Mouse (Mus musculus): ENCODE measurements around the gene Inpp5a. TPM values are rescaled to one million over a fixed set of nuclear protein-coding genes. Genes with fewer than 3 reads are reported as not detected.

The Inpp5a gene
- total RNA-seq, 2 experiments from 2014 or later: 77.2 to 95.0 TPM

DNA sequence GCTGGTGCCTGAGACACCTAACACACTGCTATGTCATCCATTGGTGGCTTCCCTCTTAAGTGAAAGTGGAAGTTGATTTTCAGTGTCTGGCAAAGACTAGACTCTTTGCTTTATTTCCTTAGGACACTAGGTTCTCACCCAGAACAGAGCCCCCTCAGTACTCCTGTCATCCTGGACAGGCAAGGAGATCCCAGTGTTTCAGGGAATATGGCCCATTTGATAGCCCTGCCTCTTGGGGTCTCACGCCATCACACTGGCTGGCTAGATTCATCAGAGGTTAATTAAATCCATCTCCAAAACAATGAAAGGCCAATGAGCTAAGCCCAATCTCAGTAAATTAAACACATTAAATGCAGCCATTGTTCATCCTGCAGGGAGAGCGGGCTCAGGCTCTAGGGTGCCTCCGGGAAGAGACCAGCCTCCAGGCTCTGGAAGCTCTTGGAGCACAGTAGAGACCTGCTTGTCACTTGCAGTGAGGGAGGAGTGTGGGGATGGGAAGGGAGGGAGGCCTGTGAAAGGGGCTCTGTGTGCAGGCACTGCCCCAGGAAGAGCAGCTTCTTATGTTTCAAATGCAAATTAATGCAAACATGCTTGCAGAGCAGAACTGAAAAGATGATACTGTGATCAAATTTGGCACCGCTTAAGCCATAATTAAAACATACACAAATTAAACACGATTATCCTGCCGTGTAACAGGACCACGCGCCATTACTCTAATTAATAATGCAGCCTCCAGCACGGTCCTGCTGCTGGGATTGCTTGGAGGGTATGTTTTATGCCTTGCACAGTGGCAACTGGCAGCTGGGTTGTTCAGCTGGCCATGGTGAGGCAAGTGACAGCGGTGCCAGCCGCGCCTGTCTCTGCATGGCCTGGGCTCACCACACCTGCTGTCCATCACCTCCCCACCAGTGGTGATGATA lies 156.1 kb downstream of the Inpp5a start:
- intact Hi-C loops (cut with DNase I): no loop called here
- no peak for TF ChIP-seq CTCF (IDR thresholded peaks at IDR 0.05)
- DNase-seq: no peak
- Histone ChIP-seq H3K27ac (no peak overlapping the region), H3K4me3 (no peak overlapping the region)

DNA sequence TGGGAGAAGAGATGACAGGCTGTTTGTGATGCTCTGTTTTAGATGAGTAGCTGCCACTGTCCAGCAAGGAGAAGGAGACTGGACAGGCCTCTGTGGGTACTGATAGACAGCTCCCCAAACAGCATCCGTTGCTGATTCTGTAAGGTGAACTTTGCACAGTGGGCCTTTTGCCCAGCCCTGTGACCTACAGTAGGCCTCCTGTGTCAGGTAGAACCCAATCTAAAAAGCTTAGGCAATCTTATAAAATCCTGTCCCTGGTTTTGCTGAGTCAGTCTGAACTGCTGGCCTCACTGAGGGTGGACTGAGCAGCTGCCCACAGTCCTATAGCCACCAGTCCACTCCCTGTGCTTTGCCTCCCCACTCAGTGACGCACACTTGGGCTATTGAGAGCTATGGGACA lies 158.4 kb downstream of the Inpp5a start:
- intact Hi-C loops (cut with DNase I): no loop called here
- TF ChIP-seq CTCF (IDR thresholded peaks at IDR 0.05): no peak
- no peak for DNase-seq
- H3K4me3 ChIP-seq: no peak overlapping the region
- no peak overlapping the region for H3K27ac ChIP-seq

GRCm38 (mm10) chr7:139550086-139550783 lies 161.3 kb downstream of the Inpp5a start:
- Histone ChIP-seq H3K27ac (no peak overlapping the region), H3K4me3 (no peak overlapping the region)
- intact Hi-C loops (cut with DNase I): no loop called here
- TF ChIP-seq CTCF (IDR thresholded peaks at IDR 0.05): no peak
- DNase-seq: no peak

DNA sequence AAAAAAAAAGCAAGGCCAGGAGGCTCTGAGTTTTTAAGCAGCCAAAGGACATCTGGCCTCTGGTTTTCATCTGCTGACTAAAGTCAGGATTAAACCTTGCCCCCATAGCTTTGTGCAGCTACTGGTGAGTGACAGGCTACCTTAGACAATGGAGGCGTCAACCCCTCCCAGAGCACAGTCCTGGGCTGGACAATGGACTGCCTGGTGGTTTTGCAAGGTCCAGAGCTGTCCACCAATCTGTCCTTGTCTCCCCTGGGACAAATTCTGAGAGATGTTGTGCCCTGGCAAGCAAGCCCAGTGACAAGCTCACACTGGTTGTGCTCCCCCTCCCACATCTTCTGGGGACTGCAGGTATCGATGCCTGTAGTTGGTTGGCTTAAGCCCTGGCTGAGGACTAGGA lies 162.6 kb downstream of the Inpp5a start:
- DNase-seq: no peak
- H3K4me3 ChIP-seq: no peak overlapping the region
- intact Hi-C loops (cut with DNase I): no loop called here

DNA sequence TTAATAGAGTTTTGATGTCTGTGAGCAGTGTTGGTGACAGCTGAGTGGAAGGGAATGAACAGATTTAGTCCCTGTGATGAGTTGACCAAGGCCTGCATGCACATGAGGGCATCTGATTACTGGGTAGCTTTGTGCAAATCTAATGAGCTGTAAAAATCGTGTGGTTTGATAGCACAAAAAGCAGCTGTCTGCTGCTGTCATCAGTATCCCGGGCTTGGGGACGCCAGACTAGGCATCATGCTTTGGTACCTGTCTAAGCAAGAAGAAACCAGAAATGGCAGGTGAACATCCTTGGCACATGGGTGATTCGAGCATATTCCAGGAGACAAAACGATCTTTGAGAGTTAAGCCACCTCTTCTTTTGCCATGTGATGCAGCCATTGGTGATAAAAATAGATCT lies 167.4 kb downstream of the Inpp5a start:
- DNase-seq: no peak
- H3K27ac ChIP-seq: no peak overlapping the region
- H3K4me3 ChIP-seq: no peak overlapping the region
- no peak for TF ChIP-seq CTCF (IDR thresholded peaks at IDR 0.05)
- intact Hi-C loops (cut with DNase I): no loop called here

More for the DNA sequence above, 162.6 kb downstream of the Inpp5a start:
- TF ChIP-seq CTCF (IDR thresholded peaks at IDR 0.05): no peak
- H3K27ac ChIP-seq: no peak overlapping the region

DNA sequence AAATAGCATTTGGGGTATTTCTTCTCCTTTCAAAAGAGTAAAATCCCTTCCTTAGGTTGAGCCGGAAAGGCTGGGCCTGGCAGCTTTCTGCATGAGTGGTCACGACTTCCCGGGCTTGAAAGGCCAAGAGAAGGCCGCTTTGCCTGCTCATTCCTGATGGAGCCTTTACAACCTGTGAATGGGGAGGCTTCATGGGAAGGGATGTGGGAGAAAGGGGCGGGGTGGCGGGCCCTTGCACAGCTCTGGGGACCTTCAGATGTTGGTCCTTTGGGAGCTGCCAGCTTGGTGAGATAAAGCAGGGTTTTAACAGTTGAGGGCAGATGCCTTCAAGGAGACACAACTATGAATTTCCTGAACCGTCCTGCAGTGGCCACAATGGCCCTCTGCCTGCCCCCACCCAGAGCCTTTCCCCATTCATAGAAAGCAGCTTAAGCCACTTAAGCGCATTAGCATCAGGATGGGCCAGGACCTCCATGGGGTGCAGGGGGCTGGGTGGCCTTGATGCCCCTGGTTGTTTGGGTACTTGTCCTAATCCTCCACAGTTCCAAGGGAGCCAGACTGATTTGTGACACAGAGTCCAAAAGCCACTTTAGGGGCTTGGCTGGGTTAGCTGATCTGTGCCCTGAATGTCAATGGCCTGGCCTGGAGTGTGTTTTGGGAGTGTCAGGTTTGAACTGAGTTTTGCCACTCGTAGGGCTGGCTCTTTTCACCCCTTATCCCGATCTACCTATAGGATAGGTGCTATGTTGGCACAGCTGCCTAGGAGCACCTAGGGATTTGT lies 168.0 kb downstream of the Inpp5a start:
- intact Hi-C loops (cut with DNase I): no loop called here
- H3K4me3 ChIP-seq: no peak overlapping the region
- DNase-seq: no peak
- no peak overlapping the region for H3K27ac ChIP-seq
- TF ChIP-seq CTCF (IDR thresholded peaks at IDR 0.05): no peak

GRCm38 (mm10) chr7:139559659-139560058 lies 170.8 kb downstream of the Inpp5a start:
- DNase-seq: no peak
- no peak for TF ChIP-seq CTCF (IDR thresholded peaks at IDR 0.05)
- Histone ChIP-seq H3K4me3 (no peak overlapping the region), H3K27ac (no peak overlapping the region)
- intact Hi-C loops (cut with DNase I): loop anchor here (10.0 kb wide), 1 partner anchor 345 kb away; the partner anchor contains the start of genes Lrrc27 and Stk32c

- Histone ChIP-seq H3K27ac (peak overlapping the region; percentile 35; the same call in 1 of the 2 replicates), H3K4me3 (no peak overlapping the region)
- intact Hi-C loops (cut with DNase I): loop anchor here (10.0 kb wide), 1 partner anchor 349 kb away; the partner anchor contains the start of genes Lrrc27 and Stk32c
- TF ChIP-seq CTCF (IDR thresholded peaks at IDR 0.05): no peak
- no peak for DNase-seq
Observed at GRCm38 (mm10) chr7:139563425-139563824, 174.5 kb downstream of the Inpp5a start.

GRCm38 (mm10) chr7:139564161-139564560 lies 175.3 kb downstream of the Inpp5a start:
- peak overlapping the region; percentile 35; the same call in 1 of the 2 replicates for H3K27ac ChIP-seq
- H3K4me3 ChIP-seq: no peak overlapping the region
- intact Hi-C loops (cut with DNase I): loop anchor here (10.0 kb wide), 1 partner anchor 349 kb away; the partner anchor contains the start of genes Lrrc27 and Stk32c
- TF ChIP-seq CTCF (IDR thresholded peaks at IDR 0.05): no peak
- DNase-seq: peak; percentile 71

GRCm38 (mm10) chr7:139565998-139566397 lies 177.1 kb downstream of the Inpp5a start:
- no peak for DNase-seq
- no peak for TF ChIP-seq CTCF (IDR thresholded peaks at IDR 0.05)
- H3K4me3 ChIP-seq: no peak overlapping the region
- no peak overlapping the region for H3K27ac ChIP-seq
- intact Hi-C loops (cut with DNase I): loop anchor here (5.0 to 10.0 kb wide), 2 partner anchors 64 to 351 kb away; partner anchors contain the start of genes Lrrc27 and Stk32c

DNA sequence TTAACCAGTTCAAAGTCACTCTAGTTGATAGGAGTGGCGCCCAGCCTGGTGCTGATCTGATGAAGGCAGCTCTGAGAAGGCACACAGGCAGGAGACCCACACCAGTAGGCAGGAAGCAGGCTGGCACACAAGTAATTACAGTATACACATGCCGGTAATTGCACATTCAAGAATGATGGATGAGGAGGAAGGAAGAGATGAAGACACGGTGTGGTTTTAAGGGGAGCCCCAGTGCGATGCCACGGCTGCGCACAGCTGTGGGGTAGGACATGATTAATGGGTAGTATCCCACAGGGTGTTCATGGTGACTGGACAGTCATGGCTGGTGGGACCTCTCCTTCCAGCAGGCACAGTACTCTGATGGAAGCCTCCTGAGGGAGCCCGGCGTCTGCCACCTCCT lies 177.6 kb downstream of the Inpp5a start:
- Histone ChIP-seq H3K27ac (no peak overlapping the region), H3K4me3 (no peak overlapping the region)
- intact Hi-C loops (cut with DNase I): loop anchor here (5.0 to 10.0 kb wide), 2 partner anchors 64 to 352 kb away; partner anchors contain the start of genes Lrrc27 and Stk32c
- DNase-seq: no peak
- TF ChIP-seq CTCF (IDR thresholded peaks at IDR 0.05): no peak

- no peak for DNase-seq
- no peak overlapping the region for H3K4me3 ChIP-seq
- intact Hi-C loops (cut with DNase I): no loop called here
- no peak for TF ChIP-seq CTCF (IDR thresholded peaks at IDR 0.05)
- H3K27ac ChIP-seq: no peak overlapping the region
Observed at GRCm38 (mm10) chr7:139570788-139571187, 181.9 kb downstream of the Inpp5a start.
